Mouse (Mus musculus) left cerebral cortex, adult 2 months (tissue): ENCODE results near the gene Ahdc1. TPM values are rescaled to one million over a fixed set of nuclear protein-coding genes. Genes with fewer than 3 reads are reported as not detected.

ENCODE experiments used
- DNase-seq, 2 experiments: peaks; one replicate each; pipeline ENCODE4 v3.0.0; 2021 to 2022; ENCODE audit warnings: low spot score in 2 of 2, mixed read lengths in 1 of 2; ENCODE audit errors: extremely low spot score in 1 of 2
- H3K27ac ChIP-seq: fragments of 200-600 bp; 2 replicates; pipeline ENCODE4 v1.8.1; 2022
- H3K4me3 ChIP-seq: fragments of 200-600 bp; 2 replicates; pipeline ENCODE4 v1.8.1; 2022
- CTCF ChIP-seq: fragments of 200-600 bp; IDR thresholded peaks from 2 replicates; pipeline ENCODE4 v1.8.1; 2022; ENCODE audit warnings: antibody characterized with exemption, mild to moderate bottlenecking, moderate library complexity
- intact Hi-C: fragments of 180-260 bp; cut with DNase I; formaldehyde crosslinking; loops from one replicate; pipeline ENCODE4 v1.15.1; 2025
- long read RNA-seq, 2 experiments: library from polyadenylated mRNA; stranded (forward); transcript quantifications; one replicate each; pipeline ENCODE4 v2.0.0; 2021; ENCODE audit warnings: borderline mapping rate in 2 of 2
- total RNA-seq, 2 experiments: library from RNA; stranded (reverse); gene quantifications; 2 replicates each; pipeline ENCODE4 v1.2.3; 2021

The Ahdc1 gene
- 100 to 1,000 TPM; 108 to 132 TPM for total RNA-seq
- long read RNA-seq, experiment 1, partial matches to known transcripts: 30 of 35 reads
- long read RNA-seq, experiment 1, other reads (novel, unspliced or antisense): 5 of 35 reads
- long read RNA-seq, experiment 2, full-length matches to known transcripts: 2 of 30 reads
- long read RNA-seq, experiment 2, partial matches to known transcripts: 18 of 30 reads
- long read RNA-seq, experiment 2, other reads (novel, unspliced or antisense): 10 of 30 reads

- Histone ChIP-seq H3K27ac (peak within 1 kb of the TSS; percentile 92), H3K4me3 (peak within 1 kb of the TSS; percentile 99)
- DNase-seq: peak; percentile 93 to 94
- TF ChIP-seq CTCF: no peak; the same call in 1 of the 2 replicates
- intact Hi-C loops: loop anchor here (1.0 to 5.0 kb wide), 3 partner anchors 45 to 202 kb away; partner anchors contain the start of genes Cd164l2, Gpr3 and Wasf2
These were observed at the start of gene Ahdc1 for GRCm38 (mm10) chr4:133011028-133011820. Ahdc1 (plus strand) TSS chr4:133011260.

- no peak overlapping the region for H3K4me3 ChIP-seq
- intact Hi-C loops: no loop called here
- TF ChIP-seq CTCF: no peak
These were observed 49.2 kb upstream of the Ahdc1 start for GRCm38 (mm10) chr4:132961866-132962265.

GRCm38 (mm10) chr4:132962628-132963027, 48.4 kb upstream of the Ahdc1 start:
- intact Hi-C loops: no loop called here
- no peak for TF ChIP-seq CTCF
- Histone ChIP-seq H3K27ac (no peak overlapping the region), H3K4me3 (no peak overlapping the region)
- DNase-seq: no peak

More at GRCm38 (mm10) chr4:132961866-132962265, 49.2 kb upstream of the Ahdc1 start:
- DNase-seq: no peak
- no peak overlapping the region for H3K27ac ChIP-seq

GRCm38 (mm10) chr4:132963436-132963835, 47.6 kb upstream of the Ahdc1 start:
- no peak for TF ChIP-seq CTCF
- Histone ChIP-seq H3K27ac (no peak overlapping the region), H3K4me3 (no peak overlapping the region)
- intact Hi-C loops: no loop called here
- DNase-seq: no peak

GRCm38 (mm10) chr4:132964064-132964463, 47.0 kb upstream of the Ahdc1 start:
- Histone ChIP-seq H3K4me3 (no peak overlapping the region), H3K27ac (no peak overlapping the region)
- no peak for TF ChIP-seq CTCF
- intact Hi-C loops: no loop called here
- DNase-seq: no peak

- TF ChIP-seq CTCF: no peak
These were observed 46.6 kb upstream of the Ahdc1 start for GRCm38 (mm10) chr4:132964473-132964872.

GRCm38 (mm10) chr4:132968105-132968938, 42.7 kb upstream of the Ahdc1 start:
- intact Hi-C loops: no loop called here

More at GRCm38 (mm10) chr4:132964473-132964872, 46.6 kb upstream of the Ahdc1 start:
- Histone ChIP-seq H3K27ac (no peak overlapping the region), H3K4me3 (no peak overlapping the region)
- no peak for DNase-seq
- intact Hi-C loops: no loop called here

GRCm38 (mm10) chr4:132971601-132972000, 39.5 kb upstream of the Ahdc1 start:
- Histone ChIP-seq H3K4me3 (no peak overlapping the region), H3K27ac (no peak overlapping the region)
- no peak for TF ChIP-seq CTCF
- DNase-seq: no peak
- intact Hi-C loops: no loop called here

More at GRCm38 (mm10) chr4:132968105-132968938, 42.7 kb upstream of the Ahdc1 start:
- Histone ChIP-seq H3K27ac (no peak overlapping the region), H3K4me3 (no peak overlapping the region)
- no peak for TF ChIP-seq CTCF
- no peak for DNase-seq

GRCm38 (mm10) chr4:132972101-132972500, 39.0 kb upstream of the Ahdc1 start:
- no peak for TF ChIP-seq CTCF
- Histone ChIP-seq H3K27ac (no peak overlapping the region), H3K4me3 (no peak overlapping the region)
- intact Hi-C loops: no loop called here
- no peak for DNase-seq

GRCm38 (mm10) chr4:132972556-132972955, 38.5 kb upstream of the Ahdc1 start:
- no peak for DNase-seq
- H3K4me3 ChIP-seq: no peak overlapping the region
- TF ChIP-seq CTCF: no peak
- no peak overlapping the region for H3K27ac ChIP-seq
- intact Hi-C loops: no loop called here

GRCm38 (mm10) chr4:132973186-132973585, 37.9 kb upstream of the Ahdc1 start:
- intact Hi-C loops: no loop called here
- no peak overlapping the region for H3K27ac ChIP-seq

More at GRCm38 (mm10) chr4:132973186-132973585, 37.9 kb upstream of the Ahdc1 start:
- DNase-seq: no peak
- no peak overlapping the region for H3K4me3 ChIP-seq
- TF ChIP-seq CTCF: no peak
